Mouse (Mus musculus) ES-E14 (cell line): ENCODE results near the gene E2f7. TPM values are rescaled to one million over a fixed set of nuclear protein-coding genes. Genes with fewer than 3 reads are reported as not detected.
"Not testable (repeated sequence)": the region's sequence is repeated elsewhere in the genome, so short reads cannot be mapped to it uniquely, and the experiment has no call there.

Experiments used
- DNase-seq: peaks from one replicate; pipeline ENCODE4 v3.0.0-alpha.2; 2013; ENCODE audit warnings: low read depth, low spot score
- H3K27ac ChIP-seq: 2 replicates; pipeline ENCODE4 v1.5.1; 2012; ENCODE audit warnings: low read depth, mild to moderate bottlenecking, low read length, moderate library complexity, mixed read lengths; ENCODE audit not compliant: poor library complexity, insufficient read depth, severe bottlenecking
- H3K36me3 ChIP-seq: 2 replicates; pipeline ENCODE4 v1.6.1; 2012; ENCODE audit warnings: mild to moderate bottlenecking, low read length, moderate library complexity, mixed read lengths; ENCODE audit not compliant: control insufficient read depth, poor library complexity, insufficient read depth, severe bottlenecking
- H3K4me1 ChIP-seq, 2 experiments: fragments of 150-350 bp in 1 of 2; sonication (generic) in 1 of 2; 2 replicates each; pipeline ENCODE4 v1.6.1; 2012; ENCODE audit warnings: low read length in 2 of 2, mild to moderate bottlenecking in 1 of 2, mixed read lengths in 1 of 2; ENCODE audit not compliant: control insufficient read depth in 2 of 2, insufficient read depth in 2 of 2, poor library complexity in 1 of 2
- H3K4me3 ChIP-seq, 2 experiments: fragments of 150-350 bp in 1 of 2; sonication (generic) in 1 of 2; 2 replicates each; pipeline ENCODE4 v1.5.1; 2012; ENCODE audit warnings: low read length in 2 of 2, low read depth in 1 of 2, mild to moderate bottlenecking in 1 of 2, mixed read lengths in 1 of 2; ENCODE audit not compliant: insufficient read depth in 1 of 2, poor library complexity in 1 of 2, severe bottlenecking in 1 of 2
- H3K9ac ChIP-seq: 2 replicates; pipeline ENCODE4 v1.6.1; 2012; ENCODE audit warnings: low read depth, mild to moderate bottlenecking, low read length, mixed read lengths; ENCODE audit not compliant: poor library complexity, insufficient read depth, severe bottlenecking
- H3K9me3 ChIP-seq: fragments of 150-350 bp; sonication (generic); 2 replicates; pipeline ENCODE4 v1.6.1; 2012; ENCODE audit warnings: low read depth, mild to moderate bottlenecking, low read length; ENCODE audit not compliant: control insufficient read depth, insufficient read depth
- CHD2 ChIP-seq: IDR thresholded peaks from 2 replicates; pipeline ENCODE4 v1.6.1; 2014; ENCODE audit warnings: mild to moderate bottlenecking, low read depth, low read length, inconsistent platforms
- HCFC1 ChIP-seq: IDR thresholded peaks from 2 replicates; pipeline ENCODE4 v1.6.1; 2012; ENCODE audit warnings: low read length, inconsistent platforms, borderline replicate concordance; ENCODE audit not compliant: insufficient read depth
- MAFK ChIP-seq: IDR thresholded peaks from 2 replicates; pipeline ENCODE4 v1.6.1; 2014; ENCODE audit warnings: mild to moderate bottlenecking, low read depth, low read length, inconsistent platforms; ENCODE audit not compliant: insufficient read depth
- ZC3H11A ChIP-seq: IDR thresholded peaks from 2 replicates; pipeline ENCODE4 v1.6.1; 2012; ENCODE audit warnings: low read depth, mild to moderate bottlenecking, inconsistent platforms, low read length, borderline replicate concordance
- ZNF384 ChIP-seq: IDR thresholded peaks from 2 replicates; pipeline ENCODE4 v1.6.1; 2012; ENCODE audit warnings: low read depth, low read length, inconsistent platforms
- in situ Hi-C, 2 experiments: fragments of 600-800 bp; cut with MboI; formaldehyde crosslinking; loops; one replicate each; pipeline ENCODE4 v1.15.1; 2025; ENCODE audit warnings: low sequenced_read_pairs in 2 of 2, inconsistent platforms in 1 of 2; ENCODE audit not compliant: unreplicated experiment in 2 of 2
- total RNA-seq: library from RNA; depleted of rRNA; stranded (reverse); fragments of 300-350 nt; gene quantifications from 2 replicates; pipeline ENCODE4 v1.2.3, GENCODE M21; 2012

The E2f7 gene
- total RNA-seq, 1 experiment: 15.6 TPM

GRCm38 (mm10) chr10:110752849-110753248 is 7.6 kb downstream of the E2f7 start:
- Histone ChIP-seq H3K4me1 (peaks cover 0 to 5% of the 10 kb centered on the region in 2 experiments; a peak in 1 of 4 replicates), H3K9ac (no peak overlapping the region), H3K27ac (no peak overlapping the region), H3K36me3 (peaks cover 50% of the 10 kb centered on the region), H3K4me3 (no peak overlapping the region), H3K9me3 (no peaks in the 10 kb centered on the region)
- in situ Hi-C loops: no loop called here
- no peak for TF ChIP-seq ZNF384
- TF ChIP-seq HCFC1: no peak
- no peak for DNase-seq

GRCm38 (mm10) chr10:110755556-110755955 is 10.3 kb downstream of the E2f7 start:
- no peak for DNase-seq
- Histone ChIP-seq H3K4me3 (no peak overlapping the region), H3K9me3 (no peaks in the 10 kb centered on the region), H3K27ac (no peak overlapping the region), H3K36me3 (peaks cover 46% of the 10 kb centered on the region), H3K4me1 (no peaks in the 10 kb centered on the region), H3K9ac (no peak overlapping the region)
- TF ChIP-seq ZNF384 (no peak), HCFC1 (no peak), CHD2 (no peak)
- in situ Hi-C loops: no loop called here

- in situ Hi-C loops: no loop called here
- peaks cover 48% of the 10 kb centered on the region for H3K36me3 ChIP-seq
These were observed 11.1 kb downstream of the E2f7 start for GRCm38 (mm10) chr10:110756271-110756793.

GRCm38 (mm10) chr10:110760552-110760951 is 15.3 kb downstream of the E2f7 start:
- peaks cover 53% of the 10 kb centered on the region for H3K36me3 ChIP-seq
- H3K27ac ChIP-seq, in situ Hi-C loops, H3K4me1 ChIP-seq, H3K9ac ChIP-seq, H3K9me3 ChIP-seq, H3K4me3 ChIP-seq: not testable (repeated sequence)
- peak; percentile 53 for DNase-seq

More at GRCm38 (mm10) chr10:110756271-110756793, 11.1 kb downstream of the E2f7 start:
- no peaks in the 10 kb centered on the region for H3K9me3 ChIP-seq
- H3K9ac ChIP-seq: no peak overlapping the region
- TF ChIP-seq HCFC1 (no peak), CHD2 (no peak), ZC3H11A (no peak), ZNF384 (no peak), MAFK (no peak)
- DNase-seq: no peak
- H3K4me3 ChIP-seq: no peak overlapping the region
- no peak overlapping the region for H3K27ac ChIP-seq
- no peaks in the 10 kb centered on the region for H3K4me1 ChIP-seq

GRCm38 (mm10) chr10:110762134-110762884 is 17.1 kb downstream of the E2f7 start:
- peak; percentile 17 for DNase-seq
- Histone ChIP-seq H3K36me3 (peaks cover 60% of the 10 kb centered on the region), H3K9ac (no peak overlapping the region), H3K27ac (no peak overlapping the region), H3K4me3 (no peak overlapping the region), H3K9me3 (no peaks in the 10 kb centered on the region), H3K4me1 (peaks cover 2 to 6% of the 10 kb centered on the region in 2 experiments; a peak in 1 of 4 replicates)
- in situ Hi-C loops: no loop called here
- no peak for TF ChIP-seq CHD2
- TF ChIP-seq ZNF384: no peak
- TF ChIP-seq ZC3H11A: no peak
- no peak for TF ChIP-seq MAFK
- TF ChIP-seq HCFC1: no peak
